Mouse (Mus musculus): ENCODE results near the gene Klhl2. TPM values are rescaled to one million over a fixed set of nuclear protein-coding genes. Genes with fewer than 3 reads are reported as not detected.

Klhl2 gene
- polyA plus RNA-seq, 2 experiments, result 9.5 to 12.4 TPM

DNA sequence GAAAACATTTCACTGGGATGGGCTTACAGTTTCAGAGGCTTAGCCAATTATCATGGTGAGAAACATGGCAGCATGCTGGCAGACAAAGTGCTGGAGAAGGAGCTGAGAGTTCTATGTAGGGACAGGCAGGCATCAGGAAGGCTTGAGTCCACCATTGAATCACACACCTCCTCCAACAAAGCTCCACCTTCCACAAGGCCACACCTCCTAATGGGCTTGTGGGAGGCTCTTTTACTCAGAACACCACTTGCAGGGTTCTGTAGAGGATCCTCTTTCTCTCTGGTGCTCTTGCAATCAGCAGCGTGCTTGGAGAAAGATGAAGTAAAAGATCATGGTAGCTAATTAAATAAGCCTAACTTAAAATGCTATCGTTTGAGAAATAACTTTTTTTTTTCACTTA, 63.0 kb downstream of the Klhl2 start:
- Histone ChIP-seq H3K27me3 (ENCODE audit: control insufficient read depth, insufficient read depth, low read length) (no peaks in the 10 kb centered on the region), H3K4me2 (replicated peaks; ENCODE audit: low read depth, low read length, severe bottlenecking) (no peak overlapping the region), H3K4me1 (ENCODE audit: control insufficient read depth, insufficient read depth, low read length) (no peaks in the 10 kb centered on the region), H3K27ac (replicated peaks; ENCODE audit: low read depth, low read length) (no peak overlapping the region), H3K4me3 (replicated peaks; ENCODE audit: low read length) (no peak overlapping the region), H3K36me3 (ENCODE audit: control insufficient read depth, insufficient read depth, low read length) (no peaks in the 10 kb centered on the region), H3K9me3 (ENCODE audit: control insufficient read depth, low read length) (no peaks in the 10 kb centered on the region), H3K9ac (ENCODE audit: low read depth, low read length, severe bottlenecking) (no peak overlapping the region)
- WGBS, result 81% methylated on average over 2 of the region's 2 CpGs
- no peak for TF ChIP-seq POLR2A (IDR thresholded peaks at IDR 0.05; ENCODE audit: borderline replicate concordance, extremely low read depth, insufficient read depth, insufficient read length)
- ATAC-seq (ENCODE audit: low FRiP score, low read depth) (no peak), DNase-seq (ENCODE audit: low spot score) (no peak)

DNA sequence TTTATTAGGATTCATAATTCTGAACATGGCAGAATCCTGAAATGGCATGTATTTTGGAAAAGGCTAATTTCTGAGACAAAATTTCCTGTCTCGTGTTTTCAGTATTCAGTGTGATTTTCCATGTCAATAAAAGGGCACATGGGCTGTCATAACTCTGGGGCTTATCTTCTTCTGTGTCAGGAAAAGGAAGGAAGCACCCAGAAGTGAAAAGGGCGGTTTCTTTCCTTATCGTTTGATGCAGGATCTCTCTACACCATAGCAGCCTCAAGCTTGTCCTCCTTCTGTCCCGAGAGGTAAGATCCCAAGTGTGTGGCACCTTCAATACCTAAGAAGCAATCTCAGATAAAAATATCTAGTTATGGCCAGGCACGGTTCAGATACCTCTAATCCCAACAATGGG, 65.6 kb downstream of the Klhl2 start:
- Histone ChIP-seq H3K27me3 (ENCODE audit: control insufficient read depth, insufficient read depth, low read length) (no peaks in the 10 kb centered on the region), H3K27ac (replicated peaks; ENCODE audit: low read depth, low read length) (no peak overlapping the region), H3K9me3 (ENCODE audit: control insufficient read depth, low read length) (no peaks in the 10 kb centered on the region), H3K4me3 (replicated peaks; ENCODE audit: low read length) (no peak overlapping the region), H3K4me1 (ENCODE audit: control insufficient read depth, insufficient read depth, low read length) (no peaks in the 10 kb centered on the region), H3K36me3 (ENCODE audit: control insufficient read depth, insufficient read depth, low read length) (no peaks in the 10 kb centered on the region), H3K4me2 (replicated peaks; ENCODE audit: low read depth, low read length, severe bottlenecking) (no peak overlapping the region), H3K9ac (ENCODE audit: low read depth, low read length, severe bottlenecking) (no peak overlapping the region)
- ATAC-seq (ENCODE audit: low FRiP score, low read depth) (no peak), DNase-seq (ENCODE audit: low spot score) (no peak)
- TF ChIP-seq POLR2A (IDR thresholded peaks at IDR 0.05; ENCODE audit: borderline replicate concordance, extremely low read depth, insufficient read depth, insufficient read length), result no peak
- WGBS, result 82% methylated on average over 5 of the region's 5 CpGs

DNA sequence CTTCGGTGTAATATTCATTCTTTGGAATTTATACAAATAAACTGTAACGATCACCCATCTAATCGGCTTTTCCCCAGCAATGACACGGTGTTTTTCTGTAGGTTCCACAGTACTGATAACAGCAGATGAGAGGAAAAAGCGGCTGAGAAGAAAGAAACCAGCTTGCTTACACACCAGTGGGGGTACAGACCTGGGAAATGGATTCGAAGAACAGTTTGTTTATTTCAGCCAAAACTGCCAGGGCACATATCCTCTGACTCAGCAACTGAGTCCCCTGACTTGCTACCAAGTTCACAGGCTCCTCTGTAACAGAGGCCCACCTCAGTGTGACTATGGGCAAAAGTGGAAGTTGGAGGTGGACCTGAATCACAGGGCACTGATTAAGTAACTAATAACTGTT, 67.9 kb downstream of the Klhl2 start:
- H3K9me3 ChIP-seq (ENCODE audit: control insufficient read depth, low read length), result no peaks in the 10 kb centered on the region
- no peak overlapping the region for H3K9ac ChIP-seq (ENCODE audit: low read depth, low read length, severe bottlenecking)
- H3K4me2 ChIP-seq (replicated peaks; ENCODE audit: low read depth, low read length, severe bottlenecking), result no peak overlapping the region
- no peaks in the 10 kb centered on the region for H3K27me3 ChIP-seq (ENCODE audit: control insufficient read depth, insufficient read depth, low read length)
- WGBS, result 78% methylated on average over 6 of the region's 6 CpGs
- no peak for TF ChIP-seq POLR2A (IDR thresholded peaks at IDR 0.05; ENCODE audit: borderline replicate concordance, extremely low read depth, insufficient read depth, insufficient read length)
- H3K4me3 ChIP-seq (replicated peaks; ENCODE audit: low read length), result no peak overlapping the region
- H3K36me3 ChIP-seq (ENCODE audit: control insufficient read depth, insufficient read depth, low read length), result no peaks in the 10 kb centered on the region
- no peaks in the 10 kb centered on the region for H3K4me1 ChIP-seq (ENCODE audit: control insufficient read depth, insufficient read depth, low read length)
- DNase-seq (ENCODE audit: low spot score), result no peak
- H3K27ac ChIP-seq (replicated peaks; ENCODE audit: low read depth, low read length), result no peak overlapping the region
- ATAC-seq (ENCODE audit: low FRiP score, low read depth), result no peak

DNA sequence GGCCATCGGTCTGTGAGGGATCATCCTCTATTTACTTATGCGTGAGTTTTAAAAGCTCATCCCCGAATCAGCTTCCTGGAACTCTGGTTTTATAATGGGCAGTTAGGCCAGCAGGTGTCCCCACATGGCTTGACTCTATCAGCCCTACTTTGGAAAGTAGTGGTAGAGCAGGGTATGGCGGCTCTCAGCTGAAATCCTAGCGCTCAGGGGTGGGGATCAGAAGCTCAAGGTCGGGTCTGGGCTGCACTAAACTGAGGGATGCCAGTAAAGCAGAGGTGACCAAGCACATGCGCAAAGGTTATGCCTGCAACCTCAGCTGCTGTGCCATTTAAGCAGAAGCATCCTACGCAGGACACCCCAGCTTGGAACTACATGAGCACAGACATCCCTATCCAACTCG, 71.9 kb downstream of the Klhl2 start:
- ATAC-seq (ENCODE audit: low FRiP score, low read depth) (no peak), DNase-seq (ENCODE audit: low spot score) (no peak)
- no peak overlapping the region for H3K9ac ChIP-seq (ENCODE audit: low read depth, low read length, severe bottlenecking)
- no peak overlapping the region for H3K4me2 ChIP-seq (replicated peaks; ENCODE audit: low read depth, low read length, severe bottlenecking)
- WGBS, result 78% methylated on average over 9 of the region's 9 CpGs
- no peaks in the 10 kb centered on the region for H3K9me3 ChIP-seq (ENCODE audit: control insufficient read depth, low read length)
- no peak overlapping the region for H3K4me3 ChIP-seq (replicated peaks; ENCODE audit: low read length)
- no peak overlapping the region for H3K27ac ChIP-seq (replicated peaks; ENCODE audit: low read depth, low read length)
- no peaks in the 10 kb centered on the region for H3K4me1 ChIP-seq (ENCODE audit: control insufficient read depth, insufficient read depth, low read length)
- H3K27me3 ChIP-seq (ENCODE audit: control insufficient read depth, insufficient read depth, low read length), result no peaks in the 10 kb centered on the region
- no peak for TF ChIP-seq POLR2A (IDR thresholded peaks at IDR 0.05; ENCODE audit: borderline replicate concordance, extremely low read depth, insufficient read depth, insufficient read length)
- no peaks in the 10 kb centered on the region for H3K36me3 ChIP-seq (ENCODE audit: control insufficient read depth, insufficient read depth, low read length)

DNA sequence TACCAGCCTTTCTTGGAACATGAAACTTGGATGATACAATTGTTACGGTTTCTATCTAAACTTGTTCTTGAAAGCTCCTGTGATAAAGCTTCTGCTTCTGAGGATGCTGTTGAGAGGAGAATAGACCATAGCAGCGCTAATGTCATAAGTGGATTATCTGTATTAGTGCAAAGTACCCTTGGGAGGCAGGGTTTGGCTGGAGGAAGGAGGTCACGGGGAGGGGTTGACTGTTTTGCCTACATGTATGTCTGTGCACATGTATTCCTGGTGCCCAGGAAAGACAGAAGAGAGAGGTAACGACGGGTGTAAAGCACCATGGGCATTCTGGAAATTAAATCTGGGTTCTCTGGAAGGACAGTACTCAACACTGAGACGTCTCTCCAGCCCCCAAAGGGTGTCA, 75.7 kb downstream of the Klhl2 start:
- WGBS, result 93% methylated on average over 6 of the region's 6 CpGs
- no peak overlapping the region for H3K4me3 ChIP-seq (replicated peaks; ENCODE audit: low read length)
- no peak for ATAC-seq (ENCODE audit: low FRiP score, low read depth)
- no peaks in the 10 kb centered on the region for H3K27me3 ChIP-seq (ENCODE audit: control insufficient read depth, insufficient read depth, low read length)
- H3K9ac ChIP-seq (ENCODE audit: low read depth, low read length, severe bottlenecking), result no peak overlapping the region
- no peak for DNase-seq (ENCODE audit: low spot score)
- H3K27ac ChIP-seq (replicated peaks; ENCODE audit: low read depth, low read length), result no peak overlapping the region
- no peak for TF ChIP-seq POLR2A (IDR thresholded peaks at IDR 0.05; ENCODE audit: borderline replicate concordance, extremely low read depth, insufficient read depth, insufficient read length)
- H3K9me3 ChIP-seq (ENCODE audit: control insufficient read depth, low read length), result no peaks in the 10 kb centered on the region
- H3K4me2 ChIP-seq (replicated peaks; ENCODE audit: low read depth, low read length, severe bottlenecking), result no peak overlapping the region
- no peaks in the 10 kb centered on the region for H3K36me3 ChIP-seq (ENCODE audit: control insufficient read depth, insufficient read depth, low read length)
- no peaks in the 10 kb centered on the region for H3K4me1 ChIP-seq (ENCODE audit: control insufficient read depth, insufficient read depth, low read length)

DNA sequence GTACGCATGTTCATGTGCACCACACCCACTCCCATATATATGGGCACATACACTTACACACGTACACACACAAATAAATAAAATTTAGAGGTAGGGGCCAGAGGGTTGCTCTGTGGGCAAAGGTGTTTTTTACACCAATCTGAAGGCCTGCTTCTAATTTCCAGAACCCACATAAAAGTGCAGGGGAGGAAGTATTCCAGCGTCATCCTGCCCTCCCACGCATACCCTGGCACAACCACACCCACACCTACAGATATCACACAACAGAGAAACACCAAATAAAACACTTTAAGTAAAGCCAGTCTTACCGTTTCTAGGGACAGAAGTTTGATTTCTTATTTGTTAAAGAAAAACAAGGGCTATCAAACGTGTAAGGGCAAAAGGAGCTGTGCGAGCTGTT, 79.0 kb downstream of the Klhl2 start:
- Histone ChIP-seq H3K9ac (ENCODE audit: low read depth, low read length, severe bottlenecking) (no peak overlapping the region), H3K4me1 (ENCODE audit: control insufficient read depth, insufficient read depth, low read length) (no peaks in the 10 kb centered on the region), H3K4me2 (replicated peaks; ENCODE audit: low read depth, low read length, severe bottlenecking) (no peak overlapping the region), H3K27ac (replicated peaks; ENCODE audit: low read depth, low read length) (no peak overlapping the region), H3K36me3 (ENCODE audit: control insufficient read depth, insufficient read depth, low read length) (0 out of 2 replicates have a peak, but pooled peaks cover 3% of the 10 kb centered on the region), H3K9me3 (ENCODE audit: control insufficient read depth, low read length) (no peaks in the 10 kb centered on the region), H3K27me3 (ENCODE audit: control insufficient read depth, insufficient read depth, low read length) (no peaks in the 10 kb centered on the region), H3K4me3 (replicated peaks; ENCODE audit: low read length) (no peak overlapping the region)
- 70% methylated on average over 7 of the region's 7 CpGs for WGBS
- TF ChIP-seq POLR2A (IDR thresholded peaks at IDR 0.05; ENCODE audit: borderline replicate concordance, extremely low read depth, insufficient read depth, insufficient read length), result no peak
- DNase-seq (ENCODE audit: low spot score) (no peak), ATAC-seq (ENCODE audit: low FRiP score, low read depth) (no peak)
